Mouse (Mus musculus): ENCODE results near the gene Fam19a2. TPM values are rescaled to one million over a fixed set of nuclear protein-coding genes. Genes with fewer than 3 reads are reported as not detected.

Fam19a2 gene
- polyA plus RNA-seq, 1 experiment from 2014 or later = 42.8 TPM

- Histone ChIP-seq H3K36me3 (ENCODE audit: control insufficient read depth, insufficient read depth, low read length) (no peaks in the 10 kb centered on the region), H3K9ac (replicated peaks; ENCODE audit: low read depth, low read length) (no peak overlapping the region), H3K4me1 (ENCODE audit: control insufficient read depth, insufficient read depth, low read length) (no peaks in the 10 kb centered on the region), H3K27me3 (ENCODE audit: control insufficient read depth, insufficient read depth, low read length) (no peaks in the 10 kb centered on the region), H3K4me2 (ENCODE audit: low read depth, low read length) (no peak overlapping the region), H3K4me3 (ENCODE audit: low read depth, low read length) (no peak overlapping the region), H3K27ac (ENCODE audit: low read depth, low read length) (no peak overlapping the region), H3K9me3 (ENCODE audit: control insufficient read depth, low read length) (no peaks in the 10 kb centered on the region)
- WGBS = 85% methylated on average over 5 of the region's 5 CpGs
- ATAC-seq (ENCODE audit: low read depth) = no peak
These were observed 365.5 kb downstream of the Fam19a2 start for GRCm38 (mm10) chr10:123629248-123629744.

- 76% methylated on average over 5 of the region's 5 CpGs for WGBS
- no peaks in the 10 kb centered on the region for H3K4me1 ChIP-seq (ENCODE audit: control insufficient read depth, insufficient read depth, low read length)
- H3K9me3 ChIP-seq (ENCODE audit: control insufficient read depth, low read length) = no peaks in the 10 kb centered on the region
- no peak overlapping the region for H3K9ac ChIP-seq (replicated peaks; ENCODE audit: low read depth, low read length)
- H3K4me3 ChIP-seq (ENCODE audit: low read depth, low read length) = no peak overlapping the region
- no peak overlapping the region for H3K4me2 ChIP-seq (ENCODE audit: low read depth, low read length)
- H3K36me3 ChIP-seq (ENCODE audit: control insufficient read depth, insufficient read depth, low read length) = no peaks in the 10 kb centered on the region
- ATAC-seq (ENCODE audit: low read depth) = no peak
- H3K27me3 ChIP-seq (ENCODE audit: control insufficient read depth, insufficient read depth, low read length) = no peaks in the 10 kb centered on the region
- H3K27ac ChIP-seq (ENCODE audit: low read depth, low read length) = no peak overlapping the region
These were observed 368.2 kb downstream of the Fam19a2 start for GRCm38 (mm10) chr10:123632029-123632428.

GRCm38 (mm10) chr10:123636655-123637054 is 372.9 kb downstream of the Fam19a2 start:
- WGBS = 82% methylated on average over 5 of the region's 5 CpGs
- H3K9me3 ChIP-seq (ENCODE audit: control insufficient read depth, low read length) = no peaks in the 10 kb centered on the region
- H3K4me1 ChIP-seq (ENCODE audit: control insufficient read depth, insufficient read depth, low read length) = no peaks in the 10 kb centered on the region
- no peak for ATAC-seq (ENCODE audit: low read depth)
- H3K9ac ChIP-seq (replicated peaks; ENCODE audit: low read depth, low read length) = no peak overlapping the region
- no peaks in the 10 kb centered on the region for H3K36me3 ChIP-seq (ENCODE audit: control insufficient read depth, insufficient read depth, low read length)
- H3K4me3 ChIP-seq (ENCODE audit: low read depth, low read length) = no peak overlapping the region
- no peaks in the 10 kb centered on the region for H3K27me3 ChIP-seq (ENCODE audit: control insufficient read depth, insufficient read depth, low read length)
- no peak overlapping the region for H3K27ac ChIP-seq (ENCODE audit: low read depth, low read length)
- no peak overlapping the region for H3K4me2 ChIP-seq (ENCODE audit: low read depth, low read length)

- Histone ChIP-seq H3K36me3 (ENCODE audit: control insufficient read depth, insufficient read depth, low read length) (no peaks in the 10 kb centered on the region), H3K9ac (replicated peaks; ENCODE audit: low read depth, low read length) (no peak overlapping the region), H3K9me3 (ENCODE audit: control insufficient read depth, low read length) (no peaks in the 10 kb centered on the region), H3K27ac (ENCODE audit: low read depth, low read length) (no peak overlapping the region), H3K4me1 (ENCODE audit: control insufficient read depth, insufficient read depth, low read length) (no peaks in the 10 kb centered on the region), H3K4me3 (ENCODE audit: low read depth, low read length) (no peak overlapping the region), H3K27me3 (ENCODE audit: control insufficient read depth, insufficient read depth, low read length) (no peaks in the 10 kb centered on the region), H3K4me2 (ENCODE audit: low read depth, low read length) (no peak overlapping the region)
- no peak for ATAC-seq (ENCODE audit: low read depth)
These were observed 373.7 kb downstream of the Fam19a2 start for GRCm38 (mm10) chr10:123637496-123637895.

GRCm38 (mm10) chr10:123645568-123645967 is 381.8 kb downstream of the Fam19a2 start:
- no peaks in the 10 kb centered on the region for H3K4me1 ChIP-seq (ENCODE audit: control insufficient read depth, insufficient read depth, low read length)
- WGBS = 95% methylated on average over 4 of the region's 4 CpGs
- H3K27me3 ChIP-seq (ENCODE audit: control insufficient read depth, insufficient read depth, low read length) = no peaks in the 10 kb centered on the region
- H3K9me3 ChIP-seq (ENCODE audit: control insufficient read depth, low read length) = no peaks in the 10 kb centered on the region
- no peak overlapping the region for H3K4me3 ChIP-seq (ENCODE audit: low read depth, low read length)
- ATAC-seq (ENCODE audit: low read depth) = no peak
- H3K4me2 ChIP-seq (ENCODE audit: low read depth, low read length) = no peak overlapping the region
- no peak overlapping the region for H3K27ac ChIP-seq (ENCODE audit: low read depth, low read length)
- H3K9ac ChIP-seq (replicated peaks; ENCODE audit: low read depth, low read length) = no peak overlapping the region
- H3K36me3 ChIP-seq (ENCODE audit: control insufficient read depth, insufficient read depth, low read length) = no peaks in the 10 kb centered on the region

- H3K36me3 ChIP-seq (ENCODE audit: control insufficient read depth, insufficient read depth, low read length) = no peaks in the 10 kb centered on the region
- no peak overlapping the region for H3K9ac ChIP-seq (replicated peaks; ENCODE audit: low read depth, low read length)
- H3K9me3 ChIP-seq (ENCODE audit: control insufficient read depth, low read length) = no peaks in the 10 kb centered on the region
- H3K27ac ChIP-seq (ENCODE audit: low read depth, low read length) = no peak overlapping the region
- no peaks in the 10 kb centered on the region for H3K27me3 ChIP-seq (ENCODE audit: control insufficient read depth, insufficient read depth, low read length)
- H3K4me3 ChIP-seq (ENCODE audit: low read depth, low read length) = no peak overlapping the region
- no peak for ATAC-seq (ENCODE audit: low read depth)
- H3K4me1 ChIP-seq (ENCODE audit: control insufficient read depth, insufficient read depth, low read length) = no peaks in the 10 kb centered on the region
- H3K4me2 ChIP-seq (ENCODE audit: low read depth, low read length) = no peak overlapping the region
These were observed 407.4 kb downstream of the Fam19a2 start for GRCm38 (mm10) chr10:123671208-123671607.

GRCm38 (mm10) chr10:123678284-123678864 is 414.6 kb downstream of the Fam19a2 start:
- Histone ChIP-seq H3K36me3 (ENCODE audit: control insufficient read depth, insufficient read depth, low read length) (no peaks in the 10 kb centered on the region), H3K4me2 (ENCODE audit: low read depth, low read length) (no peak overlapping the region; the same call in 1 of the 2 replicates), H3K9ac (replicated peaks; ENCODE audit: low read depth, low read length) (no peak overlapping the region), H3K27me3 (ENCODE audit: control insufficient read depth, insufficient read depth, low read length) (no peaks in the 10 kb centered on the region), H3K4me1 (ENCODE audit: control insufficient read depth, insufficient read depth, low read length) (no peaks in the 10 kb centered on the region), H3K27ac (ENCODE audit: low read depth, low read length) (no peak overlapping the region), H3K4me3 (ENCODE audit: low read depth, low read length) (no peak overlapping the region), H3K9me3 (ENCODE audit: control insufficient read depth, low read length) (no peaks in the 10 kb centered on the region)
- no peak for ATAC-seq (ENCODE audit: low read depth)
- WGBS = 2% methylated on average over 7 of the region's 7 CpGs

- no peaks in the 10 kb centered on the region for H3K27me3 ChIP-seq (ENCODE audit: control insufficient read depth, insufficient read depth, low read length)
- H3K9ac ChIP-seq (replicated peaks; ENCODE audit: low read depth, low read length) = no peak overlapping the region
- no peaks in the 10 kb centered on the region for H3K36me3 ChIP-seq (ENCODE audit: control insufficient read depth, insufficient read depth, low read length)
- H3K4me3 ChIP-seq (ENCODE audit: low read depth, low read length) = no peak overlapping the region
- no peak for ATAC-seq (ENCODE audit: low read depth)
- 66% methylated on average over 9 of the region's 9 CpGs for WGBS
- H3K4me2 ChIP-seq (ENCODE audit: low read depth, low read length) = no peak overlapping the region
- no peak overlapping the region for H3K27ac ChIP-seq (ENCODE audit: low read depth, low read length)
- no peaks in the 10 kb centered on the region for H3K4me1 ChIP-seq (ENCODE audit: control insufficient read depth, insufficient read depth, low read length)
- H3K9me3 ChIP-seq (ENCODE audit: control insufficient read depth, low read length) = no peaks in the 10 kb centered on the region
These were observed 419.0 kb downstream of the Fam19a2 start for GRCm38 (mm10) chr10:123682718-123683255.

GRCm38 (mm10) chr10:123692186-123692925 is 428.6 kb downstream of the Fam19a2 start:
- WGBS = 27% methylated on average over 8 of the region's 8 CpGs
- Histone ChIP-seq H3K9ac (replicated peaks; ENCODE audit: low read depth, low read length) (no peak overlapping the region), H3K4me2 (ENCODE audit: low read depth, low read length) (no peak overlapping the region), H3K27ac (ENCODE audit: low read depth, low read length) (no peak overlapping the region), H3K9me3 (ENCODE audit: control insufficient read depth, low read length) (no peaks in the 10 kb centered on the region), H3K4me3 (ENCODE audit: low read depth, low read length) (no peak overlapping the region), H3K27me3 (ENCODE audit: control insufficient read depth, insufficient read depth, low read length) (no peaks in the 10 kb centered on the region), H3K4me1 (ENCODE audit: control insufficient read depth, insufficient read depth, low read length) (no peaks in the 10 kb centered on the region), H3K36me3 (ENCODE audit: control insufficient read depth, insufficient read depth, low read length) (no peaks in the 10 kb centered on the region)
- no peak for ATAC-seq (ENCODE audit: low read depth)
